Mouse (Mus musculus) thymus, adult 18-20 months (tissue): ENCODE results near the gene Ltc4s.

ENCODE experiments used
- DNase-seq, 2 experiments: peaks; one replicate each; pipeline ENCODE4 v3.0.0; 2022; ENCODE audit warnings: mixed read lengths in 2 of 2

Ltc4s gene

GRCm38 (mm10) chr11:50194793-50195192 is 43.6 kb downstream of the Ltc4s start:
- DNase-seq = no peak

DNA sequence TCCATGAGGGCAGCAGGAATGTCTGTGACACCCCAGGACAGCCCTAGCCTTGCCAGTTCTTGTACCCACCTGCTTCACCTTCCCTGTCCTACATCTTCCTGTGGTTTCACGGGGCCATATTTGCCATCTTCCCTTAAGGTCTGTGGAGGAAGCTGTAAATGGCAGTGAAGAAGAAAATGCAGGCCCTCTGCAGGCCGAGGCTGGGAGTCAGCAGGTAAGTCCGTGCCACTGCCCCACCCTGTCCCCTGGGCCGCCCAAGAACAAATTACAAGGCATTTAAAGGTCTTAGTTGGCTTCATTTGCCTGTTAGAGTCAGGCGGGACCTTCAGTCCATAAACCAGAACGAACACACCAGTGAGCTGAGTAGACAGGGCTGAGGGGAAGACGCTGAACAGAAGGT is 44.3 kb downstream of the Ltc4s start:
- no peak for DNase-seq

DNA sequence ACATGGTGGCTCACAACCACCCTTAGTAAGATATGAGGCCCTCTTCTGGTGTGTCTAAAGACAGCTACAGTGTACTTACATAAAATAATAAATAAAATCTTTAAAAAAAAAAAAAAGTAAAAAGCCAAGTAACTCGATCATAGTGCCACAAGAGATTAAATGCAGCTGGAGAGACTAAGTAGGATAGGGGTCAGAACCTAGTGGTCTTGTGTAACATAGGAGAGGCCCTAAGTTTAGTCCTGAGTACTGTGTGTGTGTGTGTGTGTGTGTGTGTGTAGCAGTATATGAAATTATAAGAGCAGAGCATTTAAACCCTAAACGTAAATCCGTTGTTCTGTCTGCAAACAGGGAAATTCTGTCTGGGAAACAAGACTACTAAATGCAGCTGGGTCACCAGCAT is 46.1 kb downstream of the Ltc4s start:
- DNase-seq = no peak

- no peak for DNase-seq
Measured at GRCm38 (mm10) chr11:50190362-50190761, 48.1 kb downstream of the Ltc4s start.

GRCm38 (mm10) chr11:50188682-50189081 is 49.7 kb downstream of the Ltc4s start:
- DNase-seq = no peak
